Mouse (Mus musculus): Measurements from ENCODE around the gene Hoxa13. TPM values are rescaled to one million over a fixed set of nuclear protein-coding genes. Genes with fewer than 3 reads are reported as not detected.

Gene Hoxa13
- total and polyA plus RNA-seq, 3 experiments, result not detected

DNA sequence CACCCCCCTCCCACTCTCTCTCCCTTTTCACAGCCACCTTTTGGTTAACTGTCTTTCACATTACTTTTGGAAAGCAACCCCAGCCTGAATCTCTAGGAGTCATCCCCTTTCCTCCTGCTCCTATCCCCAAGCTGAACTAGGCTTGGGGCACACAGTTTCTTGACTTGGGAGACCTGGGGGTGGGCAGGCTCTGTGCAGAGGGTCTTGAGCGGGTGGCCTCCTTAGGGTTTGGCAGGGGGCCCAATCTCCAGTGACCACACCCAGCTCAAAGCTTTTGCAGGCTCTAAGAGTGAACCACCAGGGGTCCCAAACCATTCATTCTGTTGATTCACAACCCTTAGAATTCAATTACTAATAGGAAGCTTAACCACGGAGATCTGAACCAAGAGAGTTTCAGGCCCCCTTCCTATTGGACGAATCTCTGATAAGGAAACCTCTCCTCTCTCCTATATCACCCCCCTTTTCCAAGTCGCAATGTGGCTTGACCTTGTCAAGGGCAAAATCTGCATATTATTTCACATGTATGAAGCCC, 17.8 kb downstream of the Hoxa13 start:
- peaks cover 35% of the 10 kb centered on the region for H3K27me3 ChIP-seq (ENCODE audit: control insufficient read depth, insufficient read depth, low read length)

DNA sequence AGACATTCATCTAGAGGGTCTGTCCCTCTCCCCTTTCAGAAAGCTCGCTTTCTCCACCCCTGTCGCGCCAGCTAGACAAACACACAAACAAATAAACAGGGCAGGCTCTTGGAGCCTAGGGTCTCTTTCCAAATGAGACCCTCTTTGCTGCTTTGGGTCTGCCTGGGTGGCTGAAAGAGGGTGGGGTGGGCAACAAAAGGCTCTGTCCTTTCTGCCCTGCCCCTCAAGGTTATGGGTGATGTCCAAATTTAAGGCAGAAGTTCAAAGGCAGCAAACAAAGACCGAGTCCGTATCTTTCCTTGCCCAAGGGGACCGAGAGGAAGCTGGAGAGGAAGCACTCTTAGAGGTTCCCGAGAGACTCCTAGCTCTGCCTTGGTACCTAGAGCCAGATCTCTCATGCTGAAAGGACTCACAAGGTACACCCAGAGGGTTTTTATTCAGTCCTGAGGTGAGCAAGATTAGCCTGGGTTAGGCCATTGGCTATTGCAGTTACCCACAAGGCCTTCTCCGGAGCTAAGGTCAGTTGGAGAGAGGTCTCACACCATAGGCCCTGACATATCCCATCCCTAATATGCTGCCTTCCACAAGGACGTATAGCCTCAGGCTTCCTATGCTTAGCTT, 19.6 kb downstream of the Hoxa13 start:
- H3K79me2 ChIP-seq (replicated peaks; ENCODE audit: control insufficient read depth, insufficient read depth, low read length), result no peaks in the 10 kb centered on the region
- no peak overlapping the region for H3K4me3 ChIP-seq
- no peak overlapping the region for H3K9ac ChIP-seq (ENCODE audit: low read depth, low read length)
- intact Hi-C loops (cut with DNase I), result no loop called here
- WGBS, result 7% methylated on average over 9 of the region's 9 CpGs
- H3K36me3 ChIP-seq (ENCODE audit: control insufficient read depth, insufficient read depth, low read length), result no peaks in the 10 kb centered on the region
- peaks cover 32% of the 10 kb centered on the region for H3K27me3 ChIP-seq (ENCODE audit: control insufficient read depth, insufficient read depth, low read length)
- no peak overlapping the region for H3K27ac ChIP-seq
- TF ChIP-seq EP300 (IDR thresholded peaks at IDR 0.05; ENCODE audit: insufficient read depth, low read depth, low read length) (no peak), POLR2A (IDR thresholded peaks at IDR 0.05; ENCODE audit: insufficient read depth, low read depth, low read length) (no peak), CTCF (IDR thresholded peaks at IDR 0.05) (no peak)
- peak in 1 of 2 experiments; percentile 17 for DNase-seq
- no peaks in the 10 kb centered on the region; the same call in 1 of the 2 replicates for H3K4me1 ChIP-seq (ENCODE audit: control insufficient read depth, insufficient read depth, low read length)

More for the DNA sequence above, 17.8 kb downstream of the Hoxa13 start:
- Histone ChIP-seq H3K4me1 (ENCODE audit: control insufficient read depth, insufficient read depth, low read length) (no peaks in the 10 kb centered on the region; the same call in 1 of the 2 replicates), H3K79me2 (replicated peaks; ENCODE audit: control insufficient read depth, insufficient read depth, low read length) (no peaks in the 10 kb centered on the region), H3K36me3 (ENCODE audit: control insufficient read depth, insufficient read depth, low read length) (no peaks in the 10 kb centered on the region), H3K4me3 (no peak overlapping the region), H3K9ac (ENCODE audit: low read depth, low read length) (no peak overlapping the region), H3K27ac (no peak overlapping the region)
- intact Hi-C loops (cut with DNase I), result no loop called here
- DNase-seq, result peak in 1 of 2 experiments; percentile 12
- TF ChIP-seq CTCF (IDR thresholded peaks at IDR 0.05) (no peak), EP300 (IDR thresholded peaks at IDR 0.05; ENCODE audit: insufficient read depth, low read depth, low read length) (no peak), POLR2A (IDR thresholded peaks at IDR 0.05; ENCODE audit: insufficient read depth, low read depth, low read length) (no peak)
- 12% methylated on average over 4 of the region's 4 CpGs for WGBS

DNA sequence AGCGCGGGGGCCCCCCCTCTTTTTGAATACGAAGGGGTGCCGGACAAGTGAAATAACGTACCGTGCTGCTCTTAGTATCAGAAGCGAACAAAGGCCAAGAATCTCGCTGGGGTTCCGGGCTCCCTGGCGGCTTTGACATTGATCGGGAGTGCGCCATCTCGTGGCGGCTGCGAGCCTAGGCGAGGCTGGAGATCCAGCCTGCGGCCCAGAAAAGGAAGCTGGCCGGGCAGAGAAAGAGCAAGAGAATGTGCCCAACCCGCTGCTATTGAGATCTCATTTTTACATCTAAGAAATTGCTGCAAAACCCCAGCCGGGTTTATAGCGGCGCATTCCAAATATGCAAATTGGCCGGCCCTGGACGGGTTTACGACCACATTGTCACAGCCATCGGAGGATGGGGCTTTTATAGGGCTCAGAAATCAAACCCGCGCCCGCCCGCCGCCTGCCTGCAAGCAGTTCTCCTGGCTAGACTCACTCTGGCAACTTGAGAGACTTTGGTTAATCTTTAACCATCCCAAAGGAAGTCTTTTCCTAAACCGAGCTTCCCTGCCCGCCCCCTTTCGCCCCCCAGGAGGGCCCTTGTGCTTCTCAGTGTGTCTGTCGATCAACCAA, 20.2 kb downstream of the Hoxa13 start, which contains the start of gene Hoxa10:
Gene Hoxa10, minus strand, starts transcription at position 466 of the 612 bp plus-strand sequence.
- Histone ChIP-seq H3K27me3 (ENCODE audit: control insufficient read depth, insufficient read depth, low read length) (peaks cover 33% of the 10 kb centered on the region), H3K79me2 (replicated peaks; ENCODE audit: control insufficient read depth, insufficient read depth, low read length) (no peaks in the 10 kb centered on the region), H3K36me3 (ENCODE audit: control insufficient read depth, insufficient read depth, low read length) (no peaks in the 10 kb centered on the region), H3K4me1 (ENCODE audit: control insufficient read depth, insufficient read depth, low read length) (no peaks in the 10 kb centered on the region; the same call in 1 of the 2 replicates), H3K9ac (ENCODE audit: low read depth, low read length) (no peak within 1 kb of the TSS), H3K27ac (no peak within 1 kb of the TSS), H3K4me3 (no peak within 1 kb of the TSS)
- intact Hi-C loops (cut with DNase I), result no loop called here
- 2% methylated on average over 35 of the region's 35 CpGs for WGBS
- DNase-seq, result peak; percentile 74 to 80
- TF ChIP-seq POLR2A (IDR thresholded peaks at IDR 0.05; ENCODE audit: insufficient read depth, low read depth, low read length), result no peak
- TF ChIP-seq CTCF (IDR thresholded peaks at IDR 0.05), result peak; percentile 82

DNA sequence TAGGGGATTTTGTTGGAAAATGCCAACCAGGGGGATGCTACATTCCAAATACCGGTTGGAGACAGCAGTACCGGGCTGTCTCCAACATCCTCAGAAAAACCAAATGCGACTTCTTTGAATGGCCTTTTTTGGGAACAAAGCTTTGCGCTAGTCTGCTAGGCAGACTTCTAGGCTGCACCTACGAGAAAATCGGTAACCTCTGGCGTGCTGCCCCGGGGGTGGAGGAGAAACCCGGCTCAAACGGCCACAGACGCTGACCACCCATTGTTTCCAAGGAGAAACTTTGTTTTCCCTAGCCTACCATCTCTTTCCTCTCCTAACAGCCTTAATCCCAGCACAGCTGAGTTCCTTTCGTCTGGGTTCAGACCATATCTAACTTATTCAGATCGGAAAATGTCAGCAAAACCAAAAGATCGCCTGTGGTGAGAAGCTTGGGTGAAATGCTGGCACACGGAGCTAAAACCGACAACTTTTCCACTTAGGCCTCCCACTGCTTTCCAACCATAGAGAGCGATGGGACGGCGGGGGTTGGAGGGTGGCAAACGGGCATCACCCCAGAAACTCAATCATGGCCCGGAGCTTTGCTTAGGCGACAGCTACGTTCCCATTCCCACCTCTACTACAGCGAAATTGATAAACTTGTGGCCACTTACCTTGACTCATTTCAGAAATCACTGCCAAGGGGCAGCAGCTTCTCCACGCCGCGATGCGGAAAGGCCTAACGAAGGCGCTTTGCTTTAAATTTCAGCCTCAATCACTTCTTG, 20.9 kb downstream of the Hoxa13 start:
- TF ChIP-seq CTCF (IDR thresholded peaks at IDR 0.05) (no peak), EP300 (IDR thresholded peaks at IDR 0.05; ENCODE audit: insufficient read depth, low read depth, low read length) (no peak), POLR2A (IDR thresholded peaks at IDR 0.05; ENCODE audit: insufficient read depth, low read depth, low read length) (no peak)
- no peak overlapping the region for H3K27ac ChIP-seq
- peak in 1 of 2 experiments; percentile 34 for DNase-seq
- WGBS, result 4% methylated on average over 30 of the region's 30 CpGs
- H3K36me3 ChIP-seq (ENCODE audit: control insufficient read depth, insufficient read depth, low read length), result no peaks in the 10 kb centered on the region
- no peak overlapping the region for H3K4me3 ChIP-seq
- peaks cover 30% of the 10 kb centered on the region for H3K27me3 ChIP-seq (ENCODE audit: control insufficient read depth, insufficient read depth, low read length)
- no peaks in the 10 kb centered on the region; the same call in 1 of the 2 replicates for H3K4me1 ChIP-seq (ENCODE audit: control insufficient read depth, insufficient read depth, low read length)
- intact Hi-C loops (cut with DNase I), result no loop called here
- no peak overlapping the region for H3K9ac ChIP-seq (ENCODE audit: low read depth, low read length)
- no peaks in the 10 kb centered on the region for H3K79me2 ChIP-seq (replicated peaks; ENCODE audit: control insufficient read depth, insufficient read depth, low read length)

DNA sequence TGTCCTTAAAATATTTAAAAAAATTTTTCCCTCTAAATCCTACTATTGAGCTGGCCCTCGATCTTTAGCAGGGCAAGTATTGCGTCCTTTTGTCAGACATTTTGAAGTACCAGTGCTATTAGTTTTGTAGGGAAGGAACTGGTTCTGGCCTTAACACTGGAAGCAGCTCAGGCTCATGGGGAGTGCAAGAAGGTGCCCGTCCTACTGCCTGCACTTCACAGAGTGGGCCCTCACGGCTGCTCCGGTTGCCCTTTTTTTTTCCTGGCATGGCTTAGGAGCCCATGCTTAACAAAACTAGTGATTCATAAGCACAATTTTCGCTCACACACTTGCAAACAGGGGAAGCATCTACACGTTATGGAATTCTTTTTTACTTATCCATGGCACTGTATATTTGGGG, 21.7 kb downstream of the Hoxa13 start:
- DNase-seq, result peak in 1 of 2 experiments; percentile 19
- no peaks in the 10 kb centered on the region for H3K36me3 ChIP-seq (ENCODE audit: control insufficient read depth, insufficient read depth, low read length)
- no peaks in the 10 kb centered on the region for H3K79me2 ChIP-seq (replicated peaks; ENCODE audit: control insufficient read depth, insufficient read depth, low read length)
- 15% methylated on average over 7 of the region's 7 CpGs for WGBS
- intact Hi-C loops (cut with DNase I), result no loop called here
- H3K9ac ChIP-seq (ENCODE audit: low read depth, low read length), result no peak overlapping the region
- no peak for TF ChIP-seq EP300 (IDR thresholded peaks at IDR 0.05; ENCODE audit: insufficient read depth, low read depth, low read length)
- TF ChIP-seq POLR2A (IDR thresholded peaks at IDR 0.05; ENCODE audit: insufficient read depth, low read depth, low read length), result no peak
- no peak for TF ChIP-seq CTCF (IDR thresholded peaks at IDR 0.05)
- no peak overlapping the region for H3K4me3 ChIP-seq
- H3K27ac ChIP-seq, result no peak overlapping the region
- peaks cover 36% of the 10 kb centered on the region for H3K27me3 ChIP-seq (ENCODE audit: control insufficient read depth, insufficient read depth, low read length)
- H3K4me1 ChIP-seq (ENCODE audit: control insufficient read depth, insufficient read depth, low read length), result no peaks in the 10 kb centered on the region; the same call in 1 of the 2 replicates
